Mouse (Mus musculus): ENCODE results near the gene Slc51a.
"Not testable (repeated sequence)": the region's sequence is repeated elsewhere in the genome, so short reads cannot be mapped to it uniquely, and the experiment has no call there.

Slc51a gene

DNA sequence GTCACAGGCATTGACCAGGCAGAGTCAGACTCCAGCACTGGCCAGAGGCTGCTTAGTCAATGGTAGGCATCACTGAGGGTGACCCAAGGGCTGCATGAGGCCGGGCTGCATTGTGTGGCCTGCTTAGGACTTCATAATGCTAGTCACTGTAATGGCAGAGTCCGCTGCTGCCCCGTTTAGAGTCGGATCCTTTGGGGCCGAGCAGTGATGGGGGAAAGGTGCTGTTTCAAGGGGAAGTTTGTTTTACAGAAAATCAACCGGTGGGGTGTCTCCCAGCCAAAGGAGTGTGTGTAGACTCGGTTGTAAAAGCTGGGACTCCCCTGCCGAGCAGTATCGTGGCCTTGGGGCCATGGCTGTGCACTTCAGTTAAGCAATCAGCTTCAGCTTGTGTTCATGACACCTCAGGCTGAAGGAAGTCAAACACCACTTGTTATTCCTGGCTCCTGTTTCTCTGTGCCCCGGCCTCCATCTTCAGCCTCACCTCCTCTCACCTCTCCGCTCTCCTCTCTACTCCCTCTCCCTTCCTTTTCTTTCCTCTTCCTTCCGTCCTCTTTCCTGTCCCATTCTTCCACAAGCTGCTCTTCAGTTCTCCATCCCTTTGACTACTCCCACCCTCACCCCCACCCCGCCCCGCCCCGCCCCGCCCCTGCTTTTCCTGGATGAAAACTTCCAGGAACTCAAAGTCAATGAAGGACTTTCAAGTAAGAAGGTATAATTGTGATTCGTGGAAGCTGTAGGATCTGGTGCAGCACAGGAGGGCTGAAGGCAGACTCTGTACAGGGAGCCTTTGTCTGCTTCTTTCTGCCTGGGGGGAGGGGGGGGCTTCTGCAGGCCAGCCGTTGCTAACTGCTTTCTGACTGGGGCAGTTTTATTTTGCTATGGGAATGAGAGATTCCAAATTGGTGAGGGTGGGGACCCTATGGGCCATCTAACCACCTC is 23.0 kb upstream of the Slc51a start:
- in situ Hi-C loops (cut with MseI, MboI) = loop anchor here in 1 of 2 experiments (5.0 kb wide), 1 partner anchor 102 kb away; no protein-coding TSS in a partner anchor

DNA sequence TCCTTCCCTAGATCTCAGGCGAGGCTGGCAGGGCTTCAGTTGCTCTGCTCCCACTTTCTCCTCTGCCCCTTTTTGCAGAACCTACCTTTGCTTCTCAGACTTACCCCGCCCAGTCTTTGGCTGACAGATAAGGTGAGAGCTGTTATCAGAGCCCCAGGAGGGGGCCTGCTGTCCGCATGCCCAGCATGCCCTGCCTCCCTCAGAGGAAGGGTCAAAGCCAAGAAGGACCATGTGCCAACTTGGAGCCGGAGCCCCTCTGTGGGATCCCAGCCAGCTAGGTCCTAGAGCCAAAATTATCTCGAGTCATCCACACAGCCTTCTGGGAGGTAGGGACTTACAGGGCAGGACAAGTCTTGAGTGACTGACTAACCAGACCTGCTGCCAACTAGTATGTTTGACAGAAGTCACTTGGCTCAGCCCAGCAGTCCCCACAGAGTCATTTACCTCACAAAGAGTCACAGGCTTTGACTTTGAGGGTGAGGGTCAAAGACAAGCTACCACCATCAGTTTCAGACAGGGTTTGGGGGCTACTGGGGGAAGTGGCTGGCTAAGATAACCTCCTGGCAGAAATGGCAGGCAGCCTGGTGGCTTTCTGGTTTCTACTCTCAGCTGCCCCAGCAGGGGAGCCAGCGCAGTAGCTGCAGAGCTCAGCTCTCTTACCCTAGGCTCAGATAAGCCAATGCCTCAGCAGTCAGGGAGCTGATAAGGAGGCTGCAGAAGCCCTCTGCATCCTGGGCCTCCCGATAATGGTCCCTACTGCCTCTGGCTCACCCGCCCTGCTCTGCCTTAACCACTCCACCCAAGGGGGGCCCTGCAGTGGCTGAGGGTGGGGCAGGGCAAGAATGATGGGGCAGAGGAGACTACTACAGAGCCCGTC is 21.6 kb upstream of the Slc51a start:
- in situ Hi-C loops (cut with MseI, MboI) = loop anchor here in 1 of 2 experiments (5.0 kb wide), 1 partner anchor 108 kb away; no protein-coding TSS in a partner anchor

DNA sequence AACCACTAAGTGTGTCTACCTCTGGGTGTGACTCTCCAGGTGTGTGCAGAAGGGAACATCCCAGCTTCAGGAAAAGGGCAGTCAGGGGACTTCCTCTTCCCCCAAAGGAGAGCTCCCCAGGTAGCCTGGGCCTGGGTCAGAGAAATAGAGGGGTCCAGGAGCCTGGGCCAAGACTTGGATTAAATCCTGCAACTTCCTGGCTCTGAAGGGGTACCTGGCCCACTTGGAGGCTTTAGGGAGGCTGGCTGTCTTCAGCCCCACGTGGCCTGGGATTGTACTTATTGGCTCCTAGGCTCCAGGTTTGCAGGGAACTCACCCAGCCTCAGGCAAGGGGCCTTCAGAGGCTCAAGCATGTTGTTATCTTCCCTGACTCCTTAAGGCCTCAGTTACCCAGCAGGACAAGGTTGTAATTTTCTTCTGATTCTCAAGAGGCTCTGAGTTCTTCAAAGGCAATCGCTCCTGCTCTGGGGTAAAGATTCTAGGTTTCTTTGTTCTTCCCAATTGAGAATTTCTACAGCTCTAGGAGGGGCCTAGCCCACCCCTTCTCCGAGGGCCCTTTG is 20.9 kb upstream of the Slc51a start:
- in situ Hi-C loops (cut with MseI, MboI) = loop anchor here in 1 of 2 experiments (5.0 kb wide), 1 partner anchor 109 kb away; no protein-coding TSS in a partner anchor

DNA sequence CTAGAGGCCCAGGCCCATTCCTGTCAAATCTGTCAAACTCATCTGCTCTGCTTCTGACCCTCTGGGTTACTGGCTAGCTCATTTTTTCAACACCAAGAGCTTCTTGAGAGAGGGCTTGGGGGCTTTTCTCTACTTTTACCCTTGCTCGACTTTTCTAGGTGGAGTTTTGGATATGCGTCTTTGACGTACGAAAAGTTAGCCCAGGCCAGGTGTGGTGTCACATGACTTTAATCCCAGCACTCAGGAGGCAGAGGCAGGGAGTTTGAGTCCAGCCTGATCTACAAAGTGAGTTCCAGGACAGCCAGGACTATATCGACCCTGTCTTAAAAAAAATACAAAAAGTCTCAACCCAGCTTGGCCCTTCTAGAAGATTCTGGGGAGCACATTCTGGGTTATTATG is 20.4 kb upstream of the Slc51a start:
- in situ Hi-C loops (cut with MseI, MboI) = loop anchor here in 1 of 2 experiments (5.0 kb wide), 1 partner anchor 109 kb away; no protein-coding TSS in a partner anchor

DNA sequence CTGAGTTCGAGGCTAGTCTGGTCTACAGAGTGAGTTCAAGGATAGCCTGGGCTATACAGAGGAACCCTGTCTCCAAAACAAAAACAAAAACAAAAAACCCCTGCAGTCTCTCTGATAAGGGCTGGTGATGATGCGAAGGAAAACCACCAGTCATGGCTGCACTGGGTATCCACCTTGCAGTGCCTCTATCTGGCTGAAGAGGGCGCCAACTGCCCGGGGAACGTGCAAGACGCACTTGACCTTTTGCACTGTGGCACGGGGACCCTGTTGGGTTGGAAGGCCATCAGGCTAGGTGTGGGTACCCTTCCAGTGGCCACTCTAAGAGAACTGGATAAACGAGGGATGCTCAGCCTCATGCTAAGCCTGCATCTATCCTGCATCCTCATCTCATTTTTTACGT is 19.7 kb upstream of the Slc51a start:
- in situ Hi-C loops (cut with MseI, MboI) = loop anchor here in 1 of 2 experiments (5.0 kb wide), 1 partner anchor 110 kb away; no protein-coding TSS in a partner anchor

DNA sequence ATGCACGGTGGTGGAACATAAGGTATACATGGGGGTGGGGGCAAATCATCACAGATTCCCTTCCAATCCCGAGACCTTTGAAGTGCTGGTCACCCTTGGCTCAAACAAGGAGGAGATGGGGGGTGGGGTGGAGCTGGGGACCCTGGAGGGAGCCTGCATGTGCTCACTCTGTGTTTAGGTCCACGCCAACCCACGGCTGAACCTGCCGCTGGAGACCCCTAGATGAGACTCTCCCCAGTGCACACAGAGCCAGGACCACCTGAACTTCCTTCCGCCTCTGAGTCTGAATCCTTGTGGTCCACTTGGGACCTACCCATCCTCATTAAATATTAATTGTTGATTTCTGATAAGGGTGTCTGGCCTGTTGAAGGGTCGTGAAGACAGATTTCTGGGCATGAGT is 19.2 kb upstream of the Slc51a start:
- in situ Hi-C loops (cut with MseI, MboI) = loop anchor here in 1 of 2 experiments (5.0 kb wide), 1 partner anchor 110 kb away; no protein-coding TSS in a partner anchor

DNA sequence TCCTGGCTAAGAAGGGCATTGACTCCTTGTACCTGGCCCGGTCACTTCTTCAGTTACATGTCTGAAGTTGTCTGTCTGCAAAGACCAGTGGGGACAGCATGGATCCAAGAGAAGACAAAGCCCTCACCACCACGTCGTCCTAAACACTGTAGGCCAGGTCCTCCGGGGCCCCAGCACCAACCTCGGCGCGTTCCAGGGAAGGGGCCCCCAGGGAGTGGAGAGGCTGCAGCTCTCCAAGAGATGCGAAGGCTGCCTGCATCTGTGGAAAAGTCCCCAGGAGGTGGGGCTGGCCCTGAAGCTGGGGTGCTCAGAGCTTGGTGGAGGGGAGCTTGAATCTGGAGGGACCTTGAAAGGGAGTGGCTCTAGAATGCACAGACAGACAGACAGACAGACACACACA is 18.6 kb upstream of the Slc51a start:
- in situ Hi-C loops (cut with MseI, MboI) = loop anchor here in 1 of 2 experiments (5.0 kb wide), 1 partner anchor 111 kb away; no protein-coding TSS in a partner anchor

DNA sequence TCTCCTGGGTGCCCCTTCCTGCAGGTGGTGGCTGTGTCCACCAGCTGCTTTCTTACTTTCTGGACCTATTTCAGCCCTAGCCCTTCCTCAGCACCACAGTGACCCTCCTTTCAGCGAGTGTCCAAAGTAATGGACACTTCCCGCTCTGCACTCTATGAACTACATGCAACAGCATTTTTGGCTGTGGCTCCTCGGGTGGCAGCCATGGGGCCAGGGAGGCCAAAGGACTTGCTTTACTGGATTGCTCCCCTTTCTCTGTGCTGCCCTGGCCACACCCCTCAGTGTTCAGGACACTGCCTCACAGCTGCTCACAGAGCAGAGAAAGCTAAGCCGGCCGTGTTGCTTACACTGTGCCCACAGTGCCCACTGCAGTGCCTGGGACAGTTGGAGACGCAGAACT is 16.0 kb upstream of the Slc51a start:
- in situ Hi-C loops (cut with MseI, MboI) = no loop called here

DNA sequence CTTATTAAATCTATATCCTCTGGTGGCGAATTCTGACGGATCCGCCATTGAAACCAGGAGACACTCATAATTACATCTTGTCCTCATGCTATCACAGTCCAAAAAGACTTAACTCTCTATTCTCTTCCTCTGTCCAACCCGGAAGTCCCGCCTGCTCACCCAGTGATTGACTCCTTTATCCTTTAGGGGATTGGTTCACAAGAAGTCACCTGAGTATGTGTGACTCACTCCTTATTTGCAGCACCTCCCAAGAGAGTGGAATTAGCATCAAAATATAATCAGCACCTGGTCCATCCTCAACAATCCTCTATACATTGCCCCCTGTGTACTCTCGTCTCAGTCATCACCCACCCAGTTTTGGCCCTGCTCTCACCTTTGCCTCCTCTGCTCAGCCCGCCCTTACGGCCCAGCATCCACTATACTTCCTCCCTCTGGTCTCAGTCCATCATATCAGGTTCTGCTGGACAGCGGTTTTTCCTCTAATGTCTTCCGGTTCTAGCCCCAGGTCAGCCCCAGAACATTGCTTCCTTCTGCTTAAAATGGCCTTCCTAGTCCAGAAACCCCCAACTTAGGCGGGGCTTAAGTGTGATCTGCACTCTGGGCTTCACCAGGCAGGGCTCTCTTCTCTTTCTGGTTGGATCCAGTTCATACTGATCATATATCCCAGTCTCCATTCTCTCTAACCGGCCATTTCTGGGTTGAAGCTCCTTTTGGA is 15.1 kb upstream of the Slc51a start:
- in situ Hi-C loops (cut with MseI, MboI) = no loop called here

DNA sequence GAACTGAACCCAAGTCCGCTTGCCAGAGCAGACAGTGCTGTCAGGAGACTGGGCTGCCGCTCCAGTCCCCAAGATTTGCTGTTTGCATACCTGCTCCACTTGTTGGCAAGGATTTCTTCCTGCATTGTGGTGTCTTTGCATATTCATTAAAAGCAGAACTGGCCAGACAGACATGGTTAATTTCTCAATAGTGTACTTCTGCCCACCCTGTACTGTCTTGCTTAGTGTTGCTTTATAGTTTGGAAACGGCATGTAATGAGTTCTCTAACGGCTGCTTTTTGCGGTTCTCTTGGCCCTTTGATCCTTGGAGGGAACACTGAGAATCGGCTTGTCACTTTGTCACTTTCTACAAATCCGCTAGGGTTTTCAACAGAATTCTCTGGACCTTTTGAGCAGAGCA is 13.8 kb upstream of the Slc51a start:
- in situ Hi-C loops (cut with MseI, MboI) = no loop called here

DNA sequence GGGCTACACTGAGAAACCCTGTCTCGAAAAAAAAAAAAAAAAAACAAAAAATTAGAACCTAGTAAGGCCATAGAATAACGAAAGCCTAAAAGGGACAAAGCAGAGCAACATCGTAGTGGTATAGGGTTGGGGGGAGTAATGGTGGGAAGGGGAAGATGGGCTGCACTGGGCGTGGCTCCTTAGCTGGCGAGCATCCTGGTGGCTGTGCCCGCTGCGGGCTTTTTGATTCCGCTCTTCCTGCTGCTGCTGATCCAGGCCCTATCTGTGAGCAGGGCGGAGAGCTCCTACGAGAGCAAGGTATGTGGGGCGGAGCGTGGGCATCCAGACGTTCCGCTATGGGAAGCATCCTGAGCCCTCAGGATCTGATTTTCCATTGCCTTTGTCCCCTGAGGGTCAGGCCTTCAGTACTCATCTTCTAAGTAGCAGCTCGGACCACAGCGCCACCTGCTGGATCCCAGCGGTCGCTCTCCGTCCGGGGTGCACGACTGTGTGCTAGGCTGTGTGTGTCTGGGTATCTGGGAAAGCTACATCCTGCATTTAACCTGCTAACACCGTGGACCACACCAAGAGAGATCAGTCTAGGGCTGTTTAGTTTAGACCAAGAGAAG is 11.9 kb upstream of the Slc51a start:
- in situ Hi-C loops (cut with MseI, MboI) = no loop called here

DNA sequence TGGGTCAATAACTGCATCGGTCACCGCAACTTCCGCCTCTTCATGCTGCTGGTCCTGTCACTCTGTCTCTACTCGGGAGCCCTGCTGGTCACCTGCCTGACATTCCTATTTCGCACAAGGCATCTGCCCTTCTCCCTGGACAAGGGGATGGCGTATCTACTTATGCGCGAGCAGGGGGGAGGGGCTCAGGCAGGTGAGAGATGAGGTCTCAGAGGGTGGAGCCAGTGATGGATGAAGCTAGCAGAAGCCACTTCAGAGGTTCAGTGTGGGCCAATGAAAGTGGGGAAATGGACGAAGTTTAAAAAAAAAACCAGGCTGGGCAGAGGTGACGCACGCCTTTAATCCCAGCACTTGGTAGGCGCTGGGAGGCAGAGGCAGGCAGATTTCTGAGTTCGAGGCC is 11.3 kb upstream of the Slc51a start:
- in situ Hi-C loops (cut with MseI, MboI) = no loop called here

DNA sequence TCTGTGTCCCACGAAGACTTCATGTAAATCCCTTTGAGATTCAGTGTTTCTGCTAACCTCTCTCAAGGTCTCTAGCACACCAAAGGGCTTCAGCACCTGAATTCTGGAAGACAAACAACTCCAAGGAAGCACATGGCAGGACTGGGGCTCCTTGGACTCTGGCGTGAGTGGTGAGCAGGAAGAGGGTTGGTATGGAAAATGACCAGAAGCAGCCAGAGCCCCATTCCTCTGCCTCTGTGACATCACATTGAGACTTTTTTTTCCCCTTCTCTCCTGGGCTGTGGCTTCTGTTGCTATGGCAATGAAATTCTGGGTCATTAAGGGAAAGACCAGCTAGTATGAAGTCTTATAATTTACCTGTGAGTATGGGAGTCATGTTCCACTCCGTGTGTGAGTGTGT is 8.3 kb upstream of the Slc51a start, which contains the start of gene Zdhhc19:
Gene Zdhhc19, plus strand, starts transcription at position 301 of the 400 bp plus-strand sequence.
- in situ Hi-C loops (cut with MseI, MboI) = no loop called here

DNA sequence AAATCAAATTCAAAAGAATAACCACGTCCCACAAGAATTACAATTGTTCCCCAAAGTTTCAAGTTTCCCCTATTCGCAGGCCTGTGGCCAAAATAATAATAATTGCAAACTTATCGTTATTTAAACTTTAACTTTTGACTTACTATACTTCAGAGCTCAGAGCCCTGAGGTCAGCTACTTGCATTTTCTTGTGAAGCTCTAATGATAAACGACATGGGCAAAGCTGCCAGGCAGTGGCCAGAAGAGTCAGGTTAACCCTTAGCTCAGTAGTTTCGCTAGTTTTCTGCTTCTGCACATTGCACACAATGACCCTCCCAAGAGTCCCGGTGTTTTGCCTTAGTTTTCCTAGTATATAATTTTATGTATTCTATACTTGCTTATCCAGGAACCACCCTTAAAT is 6.7 kb upstream of the Slc51a start:
- in situ Hi-C loops (cut with MseI, MboI) = not testable (repeated sequence)

DNA sequence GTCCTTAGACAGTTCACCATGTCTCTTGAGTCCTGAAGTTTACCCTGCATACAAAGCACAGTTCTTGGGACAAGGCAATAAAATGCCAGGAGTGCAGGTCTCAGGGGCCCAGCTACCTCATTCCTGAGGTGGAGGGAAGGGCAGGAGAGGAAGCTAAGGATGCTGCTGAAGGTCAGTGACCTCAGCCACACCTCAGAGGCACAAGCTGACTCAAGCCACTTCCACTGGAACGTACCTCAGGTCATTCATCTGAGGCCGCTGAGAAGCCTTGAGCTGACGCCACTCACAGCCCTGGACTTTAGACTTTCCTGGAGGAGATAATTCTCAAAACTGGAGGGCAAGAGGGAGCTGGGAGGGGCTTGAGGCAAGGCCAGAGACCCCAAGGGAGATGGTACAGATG is 1.3 kb upstream of the Slc51a start:
- in situ Hi-C loops (cut with MseI, MboI) = no loop called here

DNA sequence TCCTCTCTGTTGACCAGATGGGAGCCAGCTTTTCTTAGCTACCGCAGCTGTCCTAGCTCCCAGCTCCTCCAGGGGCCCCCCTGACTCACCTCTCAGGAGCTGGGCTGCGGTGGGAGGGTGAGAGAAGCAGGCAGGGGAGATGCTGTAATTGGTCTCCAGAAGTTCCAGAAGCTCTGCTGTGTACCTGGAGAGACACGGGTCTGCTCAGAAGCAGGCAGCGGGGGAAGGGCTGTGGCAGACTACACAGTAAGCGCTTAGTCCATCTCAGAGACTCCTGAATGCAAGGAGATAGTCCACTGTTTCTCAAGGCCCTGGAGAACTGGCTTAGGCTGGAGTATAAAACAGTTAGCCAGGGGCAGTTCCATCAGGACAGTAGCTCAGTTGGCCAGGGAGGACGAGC is 1.6 kb downstream of the Slc51a start:
- in situ Hi-C loops (cut with MseI, MboI) = no loop called here

DNA sequence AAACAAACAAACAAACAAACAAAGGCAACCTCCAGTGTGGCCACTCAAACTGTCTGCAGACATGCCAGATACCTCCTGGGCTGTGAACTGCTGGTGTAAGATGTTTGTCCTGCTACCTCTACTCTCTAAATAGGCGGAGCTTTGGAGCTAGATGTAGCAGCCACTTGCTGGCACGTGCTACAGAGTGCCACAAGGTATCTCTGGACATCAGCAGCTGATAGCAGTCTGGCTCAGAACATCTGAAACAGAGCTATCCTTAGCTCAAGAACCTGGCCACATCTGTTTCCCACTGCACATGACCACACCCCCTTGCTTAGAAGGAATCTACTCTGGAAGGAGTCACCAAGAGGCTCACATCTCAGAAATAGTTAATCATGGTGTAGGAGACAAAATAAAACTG is 2.5 kb downstream of the Slc51a start:
- in situ Hi-C loops (cut with MseI, MboI) = no loop called here

DNA sequence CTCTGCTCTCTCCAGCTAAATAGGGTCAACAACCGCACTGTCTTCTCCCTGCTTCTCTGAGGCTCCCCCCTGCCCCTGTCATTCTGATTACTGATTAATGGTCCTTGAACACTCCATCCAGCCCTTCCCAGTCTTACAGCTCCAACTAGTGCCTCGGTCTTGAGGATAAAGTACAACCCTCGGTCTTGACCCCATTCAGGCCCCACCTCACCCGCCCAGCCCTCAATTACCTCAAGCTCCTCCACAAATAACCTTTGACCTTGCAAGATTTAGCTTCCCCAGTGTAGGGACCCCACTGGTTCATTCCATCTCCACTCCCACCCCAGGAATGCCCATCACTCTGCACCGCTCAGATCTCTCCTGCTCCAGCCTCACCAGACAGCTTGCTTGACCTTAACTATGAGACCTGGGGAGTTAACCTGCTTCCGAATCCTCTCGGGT is 3.2 kb downstream of the Slc51a start:
- in situ Hi-C loops (cut with MseI, MboI) = no loop called here

DNA sequence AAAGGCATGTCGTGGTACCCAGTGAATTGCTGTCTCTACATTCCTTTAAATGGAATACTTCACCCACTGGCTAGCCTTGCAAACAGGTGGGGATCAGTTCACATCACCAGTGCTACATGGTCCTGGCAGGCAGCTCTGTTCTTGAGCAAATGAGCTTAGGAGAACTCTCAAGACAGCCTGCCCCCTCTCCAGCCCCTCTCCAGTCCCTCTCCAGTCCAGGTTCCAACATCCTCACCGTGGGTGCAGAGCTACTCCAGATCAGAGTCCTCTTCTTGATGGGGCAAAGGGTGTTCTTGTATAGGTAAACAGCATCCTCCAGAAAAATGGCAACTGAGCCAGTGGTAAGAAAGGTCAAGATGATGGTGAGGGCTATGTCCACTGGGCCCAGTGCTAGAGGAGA is 8.3 kb downstream of the Slc51a start:
- in situ Hi-C loops (cut with MseI, MboI) = no loop called here

DNA sequence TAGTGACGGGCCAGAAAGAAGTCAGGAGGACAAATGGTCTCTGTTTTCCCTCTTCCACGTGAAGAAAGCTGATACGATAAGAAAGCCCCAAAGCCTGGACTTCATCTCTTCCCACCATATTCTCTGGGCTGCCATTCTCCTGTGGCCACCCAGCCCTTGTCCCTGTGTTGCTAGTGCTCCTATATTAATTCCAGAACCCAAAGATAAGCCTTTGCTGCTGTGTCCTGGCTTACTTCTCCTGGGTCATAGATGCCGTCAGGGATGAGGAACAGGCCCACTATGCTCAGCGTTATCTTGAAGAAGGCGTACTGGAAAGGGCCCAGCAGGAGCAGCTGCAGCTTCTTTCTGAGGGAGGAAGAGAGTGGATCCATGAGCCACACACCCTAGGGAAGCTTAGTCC is 10.4 kb downstream of the Slc51a start:
- in situ Hi-C loops (cut with MseI, MboI) = no loop called here

Data from mouse trophoblast stem cell (cell line).